Mouse (Mus musculus) intestine, postnatal 0 days (tissue): ENCODE measurements around the gene Copa. TPM values are rescaled to one million over a fixed set of nuclear protein-coding genes. Genes with fewer than 3 reads are reported as not detected.
A peak's percentile ranks its signal among the peaks of the same experiment; 100 is the strongest.

Experiments used
- ATAC-seq: fragments of 200-750 bp; cut with Nextera tagmentation; 2 replicates; pipeline ENCODE4 v1.8.0; 2017; ENCODE audit warnings: mild to moderate bottlenecking, moderate TSS enrichment, moderate library complexity
- H3K27ac ChIP-seq: fragments of 300-500 bp; sonication (generic); 2 replicates; pipeline ENCODE4 v1.5.1; 2014; ENCODE audit warnings: mild to moderate bottlenecking, low read depth, low read length, moderate library complexity
- H3K27me3 ChIP-seq: fragments of 300-500 bp; sonication (generic); replicated peaks from 2 replicates; pipeline ENCODE4 v1.6.1; 2014; ENCODE audit warnings: low read length, mixed read lengths; ENCODE audit not compliant: control insufficient read depth, insufficient read depth
- H3K36me3 ChIP-seq: fragments of 300-500 bp; sonication (generic); 2 replicates; pipeline ENCODE4 v1.6.1; 2014; ENCODE audit warnings: mild to moderate bottlenecking, moderate library complexity; ENCODE audit not compliant: control insufficient read depth, insufficient read depth
- H3K4me1 ChIP-seq: fragments of 300-500 bp; sonication (generic); replicated peaks from 2 replicates; pipeline ENCODE4 v1.6.1; 2014; ENCODE audit warnings: antibody characterized with exemption, low read length, mixed read lengths; ENCODE audit not compliant: control insufficient read depth, insufficient read depth
- H3K4me2 ChIP-seq: fragments of 300-500 bp; sonication (generic); replicated peaks from 2 replicates; pipeline ENCODE4 v1.6.1; 2014; ENCODE audit warnings: low read depth, mild to moderate bottlenecking, moderate library complexity
- H3K4me3 ChIP-seq: fragments of 300-500 bp; sonication (generic); 2 replicates; pipeline ENCODE4 v1.5.1; 2014; ENCODE audit warnings: low read depth, low read length
- H3K9ac ChIP-seq: fragments of 300-500 bp; sonication (generic); 2 replicates; pipeline ENCODE4 v1.6.1; 2014; ENCODE audit warnings: mild to moderate bottlenecking, low read depth, low read length
- H3K9me3 ChIP-seq: fragments of 300-500 bp; sonication (generic); 2 replicates; pipeline ENCODE4 v1.6.1; 2016; ENCODE audit warnings: mixed run types; ENCODE audit not compliant: control insufficient read depth
- CTCF ChIP-seq: sonication (generic); IDR thresholded peaks from 2 replicates; pipeline ENCODE4 v1.5.1; 2016; ENCODE audit warnings: low read depth, mild to moderate bottlenecking, control low read depth, antibody characterized with exemption, moderate library complexity
- WGBS: fragments of 180-500 bp; shearing (Covaris S2); extraction: QIAGEN DNeasy Blood & Tissue Kit; methylation state at CpG from one replicate; pipeline ENCODE4 v1.1.7; 2014; 5-methylcytosine and 5-hydroxymethylcytosine counted together
- polyA plus RNA-seq: library from polyadenylated mRNA; unstranded; fragments of >200 nt; fragmentation: Nextera tagmentation; extraction: Ambion mirVana; gene quantifications from 2 replicates; pipeline ENCODE4 v1.2.1, GENCODE M21; 2015

Copa gene
- polyA plus RNA-seq, 1 experiment from 2014 or later: 133 TPM

- Histone ChIP-seq H3K4me1 (no peaks in the 10 kb centered on the region), H3K4me2 (no peak overlapping the region), H3K36me3 (no peaks in the 10 kb centered on the region), H3K27me3 (no peaks in the 10 kb centered on the region), H3K9ac (no peak overlapping the region), H3K9me3 (no peaks in the 10 kb centered on the region), H3K27ac (no peak overlapping the region; the same call in 1 of the 2 replicates), H3K4me3 (no peak overlapping the region)
- peak; percentile 72 for ATAC-seq
- WGBS: 36% methylated on average over 3 of the region's 3 CpGs
- TF ChIP-seq CTCF: no peak
Measured at GRCm38 (mm10) chr1:172141529-172141928, 59.2 kb downstream of the Copa start.

- Histone ChIP-seq H3K4me2 (no peak overlapping the region), H3K36me3 (no peaks in the 10 kb centered on the region), H3K9ac (no peak overlapping the region), H3K9me3 (no peaks in the 10 kb centered on the region), H3K27me3 (no peaks in the 10 kb centered on the region), H3K4me1 (no peaks in the 10 kb centered on the region), H3K27ac (no peak overlapping the region), H3K4me3 (no peak overlapping the region)
- no peak for ATAC-seq
- 24% methylated on average over 1 of the region's 1 CpGs for WGBS
- peak; percentile 81 for TF ChIP-seq CTCF
Measured at GRCm38 (mm10) chr1:172143570-172143969, 61.2 kb downstream of the Copa start.

DNA sequence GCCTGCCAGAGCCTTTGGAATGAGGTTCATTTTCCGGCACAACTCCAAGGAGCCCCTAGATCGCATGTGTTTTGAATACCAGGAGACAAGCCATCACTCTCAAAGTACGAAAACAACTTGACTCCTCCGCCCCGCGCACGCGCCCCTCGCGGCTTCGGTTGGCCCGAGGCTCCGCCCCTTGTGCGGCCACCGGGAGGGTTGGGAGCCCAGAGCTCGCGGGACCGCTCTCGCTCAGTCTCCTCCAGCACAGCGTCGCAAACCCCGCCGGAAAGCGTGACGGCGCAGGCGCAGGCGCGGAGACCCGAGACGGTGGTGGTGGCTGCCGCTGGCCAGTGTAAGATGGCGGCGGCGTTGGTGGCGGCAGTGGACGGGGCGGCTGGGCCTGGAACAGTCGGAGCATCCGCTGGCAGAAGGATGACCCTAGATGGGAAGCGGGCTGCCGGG, 65.5 kb downstream of the Copa start, which contains the start of gene Dcaf8:
Gene Dcaf8 (plus strand): TSS at position 250 of the 444 bp plus-strand sequence.
- no peak for TF ChIP-seq CTCF
- Histone ChIP-seq H3K36me3 (peaks cover 18% of the 10 kb centered on the region; the same call in 1 of the 2 replicates), H3K4me1 (0 out of 2 replicates have a peak, but pooled peaks cover 5% of the 10 kb centered on the region), H3K4me3 (peak within 1 kb of the TSS; percentile 95), H3K9me3 (no peaks in the 10 kb centered on the region), H3K4me2 (peak within 1 kb of the TSS; percentile 73), H3K27ac (peak within 1 kb of the TSS; percentile 96), H3K9ac (peak within 1 kb of the TSS; percentile 99), H3K27me3 (no peaks in the 10 kb centered on the region)
- peak; percentile 99 for ATAC-seq
- WGBS: under 1% methylated on average over 41 of the region's 42 CpGs

DNA sequence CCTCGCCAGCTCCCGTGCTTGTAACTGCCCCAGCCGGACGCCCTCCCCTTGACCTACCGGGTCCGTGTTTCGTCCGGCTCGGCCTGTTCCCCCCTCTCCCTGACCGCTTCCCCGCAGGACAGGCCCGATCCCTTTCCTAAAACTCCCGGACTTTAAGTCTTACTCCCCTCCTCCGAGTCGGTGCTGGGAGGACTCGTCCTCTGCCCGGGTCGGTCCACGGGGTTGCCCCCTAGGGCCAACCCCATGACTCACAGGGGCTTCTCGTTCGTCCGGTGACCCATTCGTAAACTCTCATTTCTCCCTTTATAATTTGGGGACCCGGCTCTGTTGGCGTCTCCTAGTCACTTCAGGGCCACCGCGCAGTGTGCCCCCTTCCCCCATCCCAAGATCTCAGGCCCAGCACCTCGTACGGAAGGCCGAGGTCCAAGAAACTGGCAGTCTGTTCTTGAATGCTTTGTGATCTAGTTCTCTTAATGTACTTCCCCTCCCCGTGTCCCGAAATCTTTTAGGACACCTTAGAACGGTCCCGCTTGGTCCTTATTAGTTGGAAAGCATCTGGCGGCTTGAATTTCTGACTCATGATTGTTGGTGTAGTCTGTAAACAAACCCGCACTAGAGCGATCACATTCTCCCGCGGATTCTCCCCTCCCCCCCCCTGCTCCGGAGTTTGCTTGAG, 66.1 kb downstream of the Copa start:
- Histone ChIP-seq H3K4me3 (peak overlapping the region; percentile 95), H3K9me3 (no peaks in the 10 kb centered on the region), H3K27me3 (no peaks in the 10 kb centered on the region), H3K27ac (peak overlapping the region; percentile 96), H3K36me3 (peaks cover 18% of the 10 kb centered on the region; the same call in 1 of the 2 replicates), H3K4me2 (peak overlapping the region; percentile 73), H3K4me1 (0 out of 2 replicates have a peak, but pooled peaks cover 5% of the 10 kb centered on the region), H3K9ac (peak overlapping the region; percentile 99)
- WGBS: under 1% methylated on average over 40 of the region's 40 CpGs
- peak; percentile 48 for ATAC-seq
- no peak for TF ChIP-seq CTCF

DNA sequence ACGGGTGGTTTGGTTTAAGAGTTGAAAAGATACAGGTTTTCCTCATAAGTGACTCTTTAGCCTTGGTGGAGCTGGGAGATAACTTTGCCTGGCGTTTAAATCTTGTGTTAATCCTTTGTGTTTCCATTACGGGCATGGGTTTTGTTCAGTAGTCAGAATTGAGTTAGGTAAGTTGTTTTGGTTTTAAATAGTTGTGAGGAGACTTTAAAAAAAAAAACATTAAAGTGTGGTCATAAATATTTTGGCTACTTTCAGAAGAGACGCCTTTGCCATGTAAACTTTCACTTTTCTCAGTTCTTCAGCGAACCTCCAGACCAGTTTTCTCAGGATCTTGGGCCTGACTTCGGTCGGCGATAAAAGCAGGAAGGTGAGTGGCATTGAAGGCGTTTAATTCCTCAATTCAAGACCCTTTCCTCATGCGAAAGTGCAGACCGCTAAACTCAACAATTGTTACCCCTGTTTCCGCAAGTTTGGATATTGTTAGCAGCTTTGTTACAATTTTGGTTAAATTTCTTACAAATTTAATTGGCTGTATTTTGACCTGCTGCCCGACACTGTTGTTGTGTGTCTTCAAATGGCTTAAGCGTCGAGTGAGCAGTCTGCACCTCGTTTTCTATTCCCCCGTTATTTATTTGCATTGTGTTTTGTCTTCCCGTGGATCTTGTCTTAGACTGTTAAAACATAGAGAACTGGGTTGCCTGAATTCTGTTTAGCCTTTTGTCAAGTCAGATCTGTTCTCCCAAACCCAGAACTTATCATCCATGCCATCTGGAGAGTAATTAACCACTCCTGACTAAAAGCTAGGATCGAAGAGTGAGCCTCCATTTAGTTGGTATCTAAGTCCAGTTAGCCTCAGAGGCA, 66.9 kb downstream of the Copa start:
- Histone ChIP-seq H3K27ac (peak overlapping the region; percentile 96), H3K9ac (peak overlapping the region; percentile 99), H3K4me2 (peak overlapping the region; percentile 73), H3K27me3 (no peaks in the 10 kb centered on the region), H3K4me1 (0 out of 2 replicates have a peak, but pooled peaks cover 5% of the 10 kb centered on the region), H3K36me3 (peaks cover 22% of the 10 kb centered on the region; the same call in 1 of the 2 replicates), H3K9me3 (no peaks in the 10 kb centered on the region), H3K4me3 (peak overlapping the region; percentile 95)
- no peak for TF ChIP-seq CTCF
- no peak for ATAC-seq
- WGBS: 6% methylated on average over 19 of the region's 19 CpGs

DNA sequence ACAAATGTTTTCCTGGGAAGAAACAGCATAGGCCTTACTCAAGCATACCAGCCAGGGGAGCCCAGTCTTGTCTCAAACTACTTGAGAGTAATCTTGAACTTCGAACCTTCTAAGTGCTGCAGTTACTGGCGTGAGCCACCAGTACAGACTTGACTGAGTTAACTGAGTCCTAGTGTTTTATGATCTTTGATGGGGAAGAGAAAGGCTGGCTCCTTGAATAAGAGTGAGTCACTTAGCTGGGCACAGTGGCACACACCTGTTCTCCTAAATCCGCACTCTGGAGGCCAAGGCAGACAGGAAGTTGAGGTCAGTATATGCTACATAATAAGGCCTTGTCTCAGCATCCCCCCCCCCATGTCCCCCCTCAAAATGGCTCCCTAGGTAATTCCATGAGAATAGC, 72.2 kb downstream of the Copa start:
- 42% methylated on average over 3 of the region's 3 CpGs for WGBS
- ATAC-seq: peak; percentile 90
- Histone ChIP-seq H3K4me3 (no peak overlapping the region), H3K4me1 (0 out of 2 replicates have a peak, but pooled peaks cover 5% of the 10 kb centered on the region), H3K9me3 (no peaks in the 10 kb centered on the region), H3K4me2 (no peak overlapping the region), H3K27ac (no peak overlapping the region; the same call in 1 of the 2 replicates), H3K27me3 (no peaks in the 10 kb centered on the region), H3K9ac (no peak overlapping the region), H3K36me3 (peaks cover 34% of the 10 kb centered on the region)
- TF ChIP-seq CTCF: 0 out of 2 replicates have a peak, but pooled peaks have one; percentile 15
